Mouse (Mus musculus) ES-Bruce4 (cell line): Measurements from ENCODE around the gene Kbtbd6.

Experiments used
- CTCF ChIP-seq: IDR thresholded peaks from one replicate; pipeline ENCODE4 v1.8.1; 2011; ENCODE audit warnings: low read depth, low read length
- EP300 ChIP-seq: IDR thresholded peaks from 2 replicates; pipeline ENCODE4 v1.6.1; 2011; ENCODE audit warnings: low read depth, low read length; ENCODE audit not compliant: insufficient read depth

GRCm38 (mm10) chr14:79494349-79494748, 42.7 kb downstream of the Kbtbd6 start:
- no peak for TF ChIP-seq CTCF
- TF ChIP-seq EP300 = no peak
